Mouse (Mus musculus) adrenal gland, adult (tissue): ENCODE results near the gene Tmod2.
A peak's percentile ranks its signal among the peaks of the same experiment; 100 is the strongest.

Source experiments
- DNase-seq, 2 experiments: peaks; one replicate each; pipeline ENCODE4 v3.0.0; 2022 to 2023; ENCODE audit warnings: low spot score in 1 of 2; ENCODE audit not compliant: inconsistent age in 2 of 2

Gene Tmod2

DNA sequence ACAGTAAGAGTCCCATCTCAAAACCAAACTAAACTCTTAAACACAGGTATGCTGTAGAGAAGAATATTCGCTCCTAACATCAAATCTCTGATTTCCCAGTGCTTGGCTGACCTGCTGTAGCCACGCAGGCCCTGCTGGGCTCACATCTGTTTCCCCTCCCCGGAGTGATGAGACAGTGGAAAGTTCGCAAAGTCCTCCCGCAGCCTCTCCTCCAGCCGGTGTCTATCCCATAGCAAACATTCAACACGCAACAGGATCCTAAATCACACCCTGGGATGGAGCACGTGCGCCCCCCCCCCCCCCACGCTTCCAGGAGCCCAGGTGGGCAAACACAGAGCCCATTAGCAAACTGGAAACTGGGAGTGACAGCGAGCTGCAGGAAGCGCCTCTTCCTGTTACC, 9.6 kb downstream of the Tmod2 start:
- DNase-seq: no peak

DNA sequence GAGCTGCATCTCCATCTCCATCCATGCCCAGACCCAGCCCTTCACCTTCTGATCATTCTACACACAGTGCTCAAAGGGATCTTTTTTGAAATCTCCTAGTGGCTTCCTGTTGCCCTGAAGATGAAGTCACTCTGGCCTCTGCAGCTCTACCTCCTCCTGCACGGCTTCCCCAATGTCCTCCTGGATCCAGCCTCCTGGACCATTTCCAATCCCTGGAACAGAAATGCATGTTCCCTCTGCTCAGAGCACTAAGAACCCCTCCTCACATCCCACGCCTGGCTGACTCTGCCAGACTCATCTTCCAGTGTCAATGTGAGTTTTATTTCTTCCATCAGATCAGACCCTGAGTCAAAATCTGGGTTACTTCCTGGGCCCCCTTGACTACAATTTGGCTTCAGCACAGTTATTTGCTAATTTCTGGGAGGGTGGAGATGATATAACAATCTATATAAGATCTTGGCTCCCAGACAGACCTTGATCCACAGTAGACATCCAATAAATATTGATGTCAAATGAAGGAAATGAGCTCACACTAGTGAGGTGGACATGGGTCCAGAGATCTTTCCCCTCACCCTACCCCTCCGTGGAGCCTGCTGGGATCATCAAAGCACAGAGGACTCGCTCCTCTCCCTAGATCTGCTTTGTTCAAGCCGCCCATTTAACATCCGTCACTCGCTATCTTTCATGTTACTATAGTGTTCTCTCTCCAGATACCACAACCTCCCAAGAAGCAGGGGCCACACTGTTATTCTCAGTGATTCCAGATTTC, 10.8 kb downstream of the Tmod2 start:
- DNase-seq: no peak

DNA sequence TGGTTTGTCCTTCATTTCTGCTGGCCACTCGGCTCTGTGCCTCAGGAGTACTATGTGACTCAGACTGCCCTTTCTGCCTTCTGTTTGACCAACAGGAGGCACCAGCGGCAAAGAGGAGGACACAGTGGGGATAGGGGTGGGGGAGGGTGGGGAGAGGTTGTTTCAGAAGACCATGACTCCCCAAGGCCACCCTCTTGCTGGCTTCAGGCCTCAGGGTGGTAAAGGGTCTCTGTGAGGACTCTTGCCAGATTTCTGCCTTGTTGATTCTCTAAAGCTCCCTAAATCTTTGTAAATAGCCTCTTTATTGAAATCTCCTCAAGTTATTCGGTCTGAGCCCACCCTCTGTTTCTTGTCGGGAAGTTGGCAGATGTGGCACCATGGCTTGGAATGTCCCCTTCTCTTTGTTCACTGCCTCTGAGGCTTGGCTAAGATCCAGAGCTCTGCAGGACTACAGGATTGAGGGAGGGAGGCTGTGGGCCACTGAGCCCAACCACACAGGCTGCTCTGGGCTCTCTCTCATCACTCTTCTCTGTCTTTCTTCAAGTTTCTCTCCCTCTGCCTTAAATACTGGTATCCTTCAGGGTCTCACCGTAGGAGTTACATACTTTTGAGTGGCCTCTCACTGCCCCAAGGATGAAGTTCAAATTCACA, 11.8 kb downstream of the Tmod2 start:
- DNase-seq: peak in 1 of 2 experiments; percentile 26

DNA sequence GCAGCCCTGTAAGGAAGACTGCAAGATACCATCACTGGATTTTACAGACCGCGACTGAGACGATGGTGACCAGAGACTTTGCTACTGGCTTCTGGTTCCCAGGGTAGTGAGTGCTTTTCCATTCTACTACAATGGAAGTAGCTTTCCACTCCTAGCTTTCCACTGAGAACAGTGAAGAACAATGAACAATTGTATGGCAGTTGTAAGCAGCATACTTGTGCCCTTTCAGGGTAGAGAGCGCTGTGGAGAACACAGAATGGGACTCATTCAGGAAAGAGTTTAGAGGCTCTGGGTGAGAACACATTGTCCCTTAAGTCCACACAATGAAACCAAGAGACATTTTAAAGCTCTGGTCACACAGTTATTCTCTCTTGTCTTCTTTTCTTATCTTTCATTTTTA, 13.5 kb downstream of the Tmod2 start:
- DNase-seq: no peak

DNA sequence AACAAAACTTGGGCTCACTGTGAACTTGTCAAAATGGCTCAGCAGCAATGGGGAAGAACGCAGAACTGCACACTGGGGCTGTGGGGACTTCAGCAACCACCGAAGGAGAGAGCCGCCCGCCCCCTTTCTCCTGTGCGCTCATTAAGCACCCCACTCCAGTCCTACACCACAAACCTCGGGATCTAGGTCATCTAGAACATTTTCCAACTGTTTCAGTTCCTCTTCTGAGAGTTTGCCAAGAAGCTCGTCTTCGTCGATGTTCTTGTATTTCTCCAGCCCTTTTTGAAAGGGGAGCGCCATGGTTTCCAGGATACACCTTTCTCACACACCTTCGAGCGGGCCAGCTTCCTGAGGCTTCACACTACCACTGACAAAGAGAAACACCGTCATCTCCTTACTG, 14.1 kb downstream of the Tmod2 start:
- no peak for DNase-seq

DNA sequence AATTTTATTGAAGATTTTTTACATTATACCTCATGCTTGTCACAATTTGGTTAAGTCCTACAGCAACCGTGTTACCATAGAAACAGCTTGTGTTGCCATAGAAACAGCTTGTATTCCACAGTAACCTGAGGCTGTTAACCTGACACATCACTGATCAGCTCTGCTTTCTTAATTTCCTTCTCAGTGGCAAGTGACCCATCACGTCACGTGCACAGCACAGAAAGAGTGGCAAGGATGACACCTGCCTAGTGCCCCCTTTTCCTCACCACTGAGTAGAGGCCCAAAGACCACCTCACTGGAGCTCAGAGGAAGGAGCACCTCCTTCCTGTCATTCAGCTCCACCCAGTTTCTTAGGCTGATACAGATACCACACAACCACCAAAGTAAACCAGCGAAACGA, 17.6 kb downstream of the Tmod2 start:
- DNase-seq: no peak

DNA sequence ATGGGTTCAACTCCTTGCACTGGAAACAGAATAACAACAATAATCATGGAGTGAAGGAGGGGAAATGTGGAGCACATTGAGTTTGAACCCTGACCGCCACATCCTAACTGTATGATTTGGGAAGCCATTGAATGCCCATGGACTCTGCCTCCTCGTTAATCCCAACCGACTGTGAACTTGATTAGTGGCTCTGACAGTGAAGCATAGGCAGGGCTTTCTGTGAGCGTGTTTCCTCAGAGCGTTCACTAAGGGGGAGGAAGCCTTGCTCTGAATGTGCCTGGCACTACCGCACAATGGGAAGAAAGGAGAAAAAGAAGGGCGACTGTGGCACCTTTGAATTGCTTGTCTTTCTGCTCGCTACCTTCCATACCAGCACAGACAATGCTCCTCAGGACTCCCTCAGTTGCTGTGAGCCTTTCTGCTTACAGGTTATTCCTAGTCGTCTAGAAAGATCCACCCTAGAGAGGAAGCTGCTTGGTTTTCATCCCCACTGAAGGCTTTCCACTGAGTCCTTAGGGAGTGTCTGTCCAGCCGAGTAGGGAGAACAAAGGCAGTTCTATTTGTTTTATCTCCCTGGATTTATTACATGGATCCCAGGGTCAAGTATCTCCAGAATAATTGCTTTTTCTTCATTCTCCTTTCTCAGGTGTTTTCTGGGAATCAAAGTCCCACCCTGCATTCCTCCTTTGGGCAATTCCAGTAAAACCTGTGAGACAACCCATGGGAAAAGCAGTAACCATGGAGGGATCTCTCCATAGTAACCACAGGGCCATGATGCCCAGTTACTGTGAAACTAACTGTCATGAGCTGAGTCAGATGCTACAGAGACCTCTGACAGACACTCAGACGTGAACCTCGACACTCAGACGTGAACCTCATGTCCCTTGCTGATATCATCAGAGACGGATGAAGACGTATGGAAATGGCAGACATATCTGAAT, 21.0 kb downstream of the Tmod2 start:
- no peak for DNase-seq

DNA sequence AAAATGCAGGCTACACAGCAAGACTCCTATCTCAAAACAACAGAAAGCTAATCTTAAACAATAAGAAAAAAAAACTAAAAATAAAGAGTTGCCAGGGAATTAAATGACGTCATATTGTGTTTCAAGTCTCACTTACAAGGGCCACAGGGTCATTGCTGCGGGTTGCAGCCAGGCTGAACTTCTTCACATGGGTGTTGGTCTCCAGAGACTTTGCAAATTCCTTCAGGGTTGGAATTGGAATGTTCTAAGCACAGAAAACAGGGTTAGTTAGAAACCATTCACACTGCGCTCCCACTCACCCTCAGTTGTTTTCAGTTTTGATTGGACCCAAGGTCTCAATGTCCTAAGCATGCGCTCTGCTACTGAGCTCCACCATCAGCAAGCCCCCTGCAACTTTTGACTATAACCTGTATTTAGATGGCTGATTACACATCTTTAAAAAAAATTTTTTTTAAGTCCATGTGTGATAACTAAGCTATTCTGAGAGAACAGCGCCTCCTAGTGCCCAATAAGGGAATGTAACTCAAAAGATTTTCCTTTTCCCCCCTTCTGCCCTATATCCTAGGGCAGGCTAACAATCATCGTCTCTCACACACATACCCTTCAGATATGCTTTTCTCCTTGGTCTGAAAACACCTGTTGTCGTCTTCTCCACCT, 29.3 kb downstream of the Tmod2 start:
- DNase-seq: peak in 1 of 2 experiments; percentile 55

DNA sequence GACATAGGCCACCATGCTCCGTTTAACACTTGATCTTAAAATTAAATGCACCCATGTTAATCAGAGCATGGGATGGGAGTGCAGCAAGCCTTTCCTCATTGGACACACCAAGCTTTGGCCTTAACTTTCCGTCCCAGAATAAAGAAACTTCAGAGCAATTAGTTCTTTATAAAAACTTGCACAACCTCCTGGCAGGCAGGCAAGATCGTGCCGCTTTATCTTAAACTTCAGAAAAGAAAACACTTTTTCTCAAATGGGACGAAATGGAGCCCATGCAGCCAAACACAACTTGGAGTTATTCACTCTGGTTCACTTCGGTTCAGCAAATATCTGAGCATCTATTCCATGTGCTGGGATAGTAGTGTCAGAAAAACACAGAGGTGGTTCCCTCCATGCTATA, 31.8 kb downstream of the Tmod2 start:
- DNase-seq: no peak

DNA sequence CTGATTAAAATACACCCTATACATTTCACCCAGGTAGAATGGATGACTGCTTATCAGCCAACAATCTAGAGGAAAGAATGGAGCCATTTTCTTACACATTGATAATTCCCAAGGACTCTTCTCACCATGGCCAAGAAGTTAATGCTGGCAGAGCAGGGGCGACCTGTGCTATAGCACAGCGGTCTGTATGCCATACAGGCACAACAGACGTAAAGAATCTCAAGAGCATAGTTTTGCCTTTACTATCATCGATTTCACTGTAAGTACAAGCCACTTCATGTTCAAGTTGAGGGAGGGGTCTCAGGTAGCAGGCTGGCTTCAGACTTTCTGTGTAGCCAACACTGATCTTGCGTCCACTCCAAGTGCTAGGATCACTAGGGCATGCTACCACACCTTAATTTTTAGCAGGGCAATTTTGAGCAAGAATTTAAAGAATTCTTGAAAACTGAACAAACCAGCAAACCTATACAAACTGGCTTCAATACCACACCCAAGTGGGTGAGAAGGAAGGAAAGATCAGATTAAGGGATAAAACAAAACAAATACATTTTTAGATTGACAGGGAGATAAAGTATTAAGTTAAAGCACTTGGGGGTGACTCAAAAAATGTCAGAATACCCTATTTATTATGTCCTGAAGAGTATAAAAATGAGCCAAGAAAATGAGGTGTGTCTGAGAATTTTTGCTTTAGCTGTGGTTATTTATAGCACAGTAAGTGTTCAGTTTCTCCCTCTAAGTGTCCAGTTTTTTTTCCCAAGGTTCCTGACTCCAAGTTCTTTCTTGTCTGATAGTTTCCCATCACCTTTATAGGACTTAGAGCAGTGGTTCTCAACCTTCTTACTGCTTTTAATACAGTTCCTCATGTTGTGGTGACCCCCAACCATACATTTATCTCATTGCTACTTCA, 39.8 kb downstream of the Tmod2 start:
- DNase-seq: no peak

DNA sequence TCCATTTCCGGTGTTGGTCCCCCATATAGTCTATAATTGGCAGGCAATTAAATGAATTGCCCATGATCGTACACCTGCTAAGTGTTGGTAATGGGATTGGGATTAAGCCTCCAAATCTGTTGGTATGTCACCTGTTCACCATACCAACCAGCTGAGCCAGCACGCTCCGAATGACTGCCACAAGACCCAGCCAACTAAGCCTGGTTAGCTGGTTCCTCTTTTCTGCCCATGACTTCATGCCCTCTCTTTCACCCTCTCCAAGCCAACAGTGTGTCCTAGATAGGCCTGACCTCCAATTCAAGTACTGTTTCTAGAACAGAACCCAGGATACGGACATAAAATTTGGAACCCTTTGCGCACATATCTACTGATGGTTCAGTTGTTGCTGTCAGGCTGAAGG, 42.7 kb downstream of the Tmod2 start:
- DNase-seq: no peak

DNA sequence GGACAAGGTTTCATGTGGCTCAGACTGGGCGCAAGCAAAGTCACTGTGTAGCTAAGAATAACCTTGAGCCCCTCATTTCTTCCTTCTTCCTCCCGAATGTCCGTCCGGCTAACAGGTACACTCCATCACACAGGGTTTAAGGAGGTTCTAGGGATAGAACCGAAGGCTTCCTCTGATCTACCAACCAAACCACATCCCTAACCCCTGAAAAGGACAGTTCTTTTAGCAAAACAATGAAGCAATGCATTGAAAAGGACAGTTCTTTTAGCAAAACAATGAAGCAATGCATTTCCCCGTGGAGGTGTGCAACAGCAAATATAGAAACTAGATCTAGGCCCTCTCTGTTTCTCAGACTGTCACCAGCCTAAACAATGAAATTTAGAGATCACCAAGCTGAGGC, 46.2 kb downstream of the Tmod2 start:
- no peak for DNase-seq

DNA sequence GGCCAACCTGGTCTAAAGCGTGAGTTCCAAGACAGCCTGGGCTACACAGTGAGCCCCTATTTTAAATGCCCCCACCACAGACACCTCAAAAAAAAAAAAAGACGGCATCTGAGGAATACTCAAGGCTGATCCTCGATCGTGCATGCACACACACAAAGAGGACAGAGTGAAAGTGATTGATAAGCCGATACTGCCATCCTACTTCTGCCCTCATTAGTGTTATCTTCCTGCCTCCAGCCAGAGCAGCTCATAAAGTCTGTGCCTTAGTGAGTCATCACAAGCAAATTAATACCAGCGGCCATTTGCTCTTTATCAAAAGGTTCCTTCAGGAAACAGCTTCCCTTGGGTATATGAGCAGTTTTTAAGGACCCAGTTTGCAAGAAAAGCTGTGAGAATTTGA, 47.5 kb downstream of the Tmod2 start:
- DNase-seq: no peak

DNA sequence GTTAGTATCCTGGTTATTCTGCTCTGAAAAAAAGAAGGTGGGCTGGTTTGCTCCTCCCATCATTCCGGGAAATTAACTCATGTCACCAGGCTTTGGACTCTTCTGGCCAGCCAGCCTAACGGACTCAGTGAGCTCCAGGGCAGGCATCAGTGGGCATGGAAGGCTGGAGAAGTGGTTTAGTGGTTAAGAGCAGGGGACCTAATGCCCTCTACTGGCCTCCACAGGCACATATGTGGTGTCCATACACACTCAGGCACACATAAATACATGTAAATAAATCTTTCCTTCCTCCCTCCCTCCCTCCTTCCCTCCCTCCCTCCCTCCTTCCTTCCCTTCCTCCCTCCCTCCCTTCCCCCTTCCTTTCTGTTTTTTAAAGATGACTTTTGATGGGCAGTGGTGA, 47.9 kb downstream of the Tmod2 start:
- DNase-seq: no peak

DNA sequence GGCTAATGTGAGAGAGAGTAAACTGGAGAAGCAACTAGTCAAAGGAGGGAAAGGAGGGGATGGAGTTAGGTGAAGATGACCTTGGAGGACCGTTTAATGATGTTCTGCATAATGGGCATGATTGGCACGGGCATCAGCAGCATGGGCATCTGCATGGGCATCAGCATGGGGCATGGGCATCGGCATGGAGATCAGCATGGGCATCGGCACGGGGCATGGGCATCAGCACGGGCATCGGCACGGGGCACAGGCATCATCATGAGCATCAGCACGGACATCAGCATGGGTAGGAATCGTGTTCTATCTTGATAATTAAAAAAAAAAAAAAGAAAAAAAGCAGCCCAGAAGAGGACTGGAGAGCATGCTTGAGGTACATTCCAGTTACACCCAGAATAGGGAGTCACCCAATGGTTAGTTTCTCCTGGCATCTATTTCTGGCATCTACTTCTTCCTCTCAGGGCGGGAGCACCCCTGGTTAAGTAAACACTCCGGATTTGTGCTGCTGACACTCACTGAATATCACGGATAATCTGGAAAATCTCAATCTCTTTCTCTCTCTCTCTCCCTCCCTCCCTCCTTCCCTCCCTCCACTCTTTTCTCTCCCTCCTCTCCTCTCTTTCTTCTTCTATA, 50.0 kb downstream of the Tmod2 start:
- DNase-seq: no peak

DNA sequence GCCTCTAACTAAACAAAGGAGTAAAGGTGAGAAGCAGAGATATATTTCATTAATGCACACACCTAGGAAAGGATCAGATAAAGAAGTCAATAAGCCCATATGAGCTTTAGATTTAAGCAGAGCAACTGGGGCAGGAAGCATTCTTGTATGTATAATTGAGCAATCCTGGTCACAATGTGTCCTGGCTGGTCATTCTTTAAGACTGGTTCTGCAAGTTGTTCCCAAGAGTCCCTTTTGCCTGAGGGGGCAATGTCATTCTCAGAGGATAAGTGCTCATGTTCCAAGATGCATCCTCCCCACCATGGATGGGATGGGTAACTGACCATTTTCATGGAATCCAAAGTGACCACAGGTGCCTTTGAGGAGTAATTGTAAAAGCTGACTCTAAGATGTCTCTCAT, 50.8 kb downstream of the Tmod2 start:
- no peak for DNase-seq

DNA sequence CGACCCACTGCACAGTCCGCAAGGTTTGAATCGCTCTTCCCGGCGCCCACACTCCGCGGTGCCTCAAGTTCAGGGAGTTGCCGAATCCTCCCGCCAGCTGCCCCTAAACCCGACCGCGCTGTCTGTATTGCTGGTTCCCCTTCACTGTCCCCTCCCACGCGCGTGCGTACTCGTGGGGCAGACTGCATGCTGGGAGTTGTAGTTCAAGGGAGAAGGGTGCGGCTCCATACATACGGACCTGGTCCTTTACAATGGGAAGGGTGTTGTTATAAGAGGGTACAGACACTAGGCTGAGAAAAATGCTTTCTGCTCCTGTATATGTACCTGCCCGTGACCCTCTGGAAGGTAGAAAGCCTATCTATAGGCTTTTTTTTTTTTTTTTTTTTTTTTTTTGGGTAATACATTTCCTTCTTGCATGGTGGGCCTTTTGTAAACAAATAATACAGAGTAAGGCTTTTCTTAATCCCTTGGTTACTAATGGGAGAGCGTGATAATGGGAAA, 51.6 kb downstream of the Tmod2 start, which contains the start of gene Tmod3:
TSS of gene Tmod3 (minus strand) at position 146 of the 501 bp plus-strand sequence.
- peak; percentile 94 to 98 for DNase-seq

DNA sequence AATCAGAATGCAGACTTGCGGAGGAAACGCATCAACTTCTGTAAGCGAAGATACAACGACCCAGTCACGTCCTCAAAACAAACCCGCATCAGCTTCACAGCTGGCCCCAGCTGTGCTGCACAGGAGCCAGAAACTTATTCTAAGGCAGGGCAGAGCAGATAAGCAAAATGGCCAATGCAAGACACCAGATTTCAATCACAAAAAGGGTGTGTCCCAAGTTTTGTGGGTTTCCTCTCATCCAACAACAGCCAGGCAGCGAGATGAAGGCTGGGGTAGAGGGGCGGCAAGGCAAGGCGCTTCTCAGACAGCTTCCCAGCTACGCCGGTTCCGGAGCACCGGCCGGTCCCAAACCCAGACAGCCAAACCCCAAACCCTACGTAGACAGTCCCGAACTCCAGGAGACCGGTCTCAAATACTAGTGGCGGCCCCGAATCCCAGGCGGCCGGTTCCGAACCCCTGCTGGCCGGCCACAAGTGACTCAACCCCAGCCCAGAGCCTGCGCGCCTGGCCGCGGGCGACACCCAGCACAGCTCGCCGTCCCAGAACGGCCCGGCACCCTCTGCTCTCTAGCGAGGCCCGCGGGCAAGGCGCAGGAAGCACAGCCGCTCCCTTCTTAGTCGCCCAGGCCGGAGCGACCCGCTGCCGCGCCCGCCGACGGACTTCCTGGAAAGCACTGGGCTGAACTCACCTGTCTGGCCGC, 52.2 kb downstream of the Tmod2 start:
- DNase-seq: no peak

DNA sequence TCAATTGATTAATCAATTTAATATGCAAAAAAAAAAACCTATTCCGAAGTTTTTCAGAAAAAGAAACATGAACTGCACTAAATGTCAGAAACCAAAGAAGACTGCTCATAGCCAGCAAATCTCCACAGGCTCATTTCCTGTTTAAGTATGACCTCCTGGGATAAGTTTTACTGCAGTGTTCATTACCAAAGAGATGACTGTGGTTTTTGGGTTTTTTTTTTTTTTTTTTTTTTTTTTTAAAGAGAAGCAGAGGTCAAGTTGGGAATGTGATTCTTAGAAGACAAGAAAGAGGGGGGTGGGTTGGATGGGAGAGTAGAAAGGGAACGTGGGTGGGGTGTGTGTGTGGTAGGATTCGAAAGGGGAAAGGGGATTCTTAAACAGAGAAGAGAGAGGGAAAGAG, 52.8 kb downstream of the Tmod2 start:
- DNase-seq: no peak
